Mouse (Mus musculus): Measurements from ENCODE around the gene Pigv.
"Not testable (repeated sequence)": the region's sequence is repeated elsewhere in the genome, so short reads cannot be mapped to it uniquely, and the experiment has no call there.

Gene Pigv

DNA sequence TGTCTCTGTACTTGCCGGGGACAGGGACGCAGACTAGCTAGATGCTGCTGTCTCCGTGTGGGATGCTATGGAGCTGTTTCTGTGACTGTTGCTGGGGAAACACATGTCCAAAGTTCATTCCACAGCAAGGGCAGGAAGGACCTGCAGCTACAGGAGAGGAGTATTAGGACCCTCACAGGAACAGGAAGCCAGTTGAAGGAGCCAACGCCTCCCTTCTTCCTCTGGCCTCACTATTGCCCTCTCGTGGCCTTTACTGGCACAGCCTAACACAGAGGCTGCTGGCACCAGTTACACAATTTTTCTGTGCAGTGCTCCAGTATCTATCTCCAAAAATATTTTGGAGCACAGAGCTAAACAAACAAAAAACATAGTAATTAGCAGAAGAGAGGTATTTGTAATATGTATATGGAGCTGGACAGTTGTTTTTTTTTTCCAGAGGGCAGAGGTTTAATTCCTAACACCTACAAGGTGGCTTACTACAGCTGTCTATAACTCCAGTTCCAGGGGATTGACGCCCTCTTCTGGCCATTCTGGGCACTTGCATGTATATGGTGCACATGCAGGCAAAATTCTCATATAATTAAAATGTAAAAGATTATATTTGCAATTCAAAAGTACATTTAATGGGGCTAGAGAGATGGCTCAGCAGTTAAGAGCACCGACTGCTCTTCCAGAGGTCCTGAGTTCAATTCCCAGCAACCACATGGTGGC lies 22.3 kb downstream of the Pigv start, which contains the start of gene Zdhhc18:
TSS of gene Zdhhc18 (minus strand) at position 166 of the 711 bp plus-strand sequence.
- ATAC-seq (ENCODE audit: insufficient number of reproducible peaks, low FRiP score, low TSS enrichment), result peak; percentile 36; the same call in 1 of the 2 replicates

GRCm38 (mm10) chr4:133649464-133649863 lies 23.0 kb downstream of the Pigv start:
- ATAC-seq (ENCODE audit: insufficient number of reproducible peaks, low FRiP score, low TSS enrichment), result not testable (repeated sequence)

DNA sequence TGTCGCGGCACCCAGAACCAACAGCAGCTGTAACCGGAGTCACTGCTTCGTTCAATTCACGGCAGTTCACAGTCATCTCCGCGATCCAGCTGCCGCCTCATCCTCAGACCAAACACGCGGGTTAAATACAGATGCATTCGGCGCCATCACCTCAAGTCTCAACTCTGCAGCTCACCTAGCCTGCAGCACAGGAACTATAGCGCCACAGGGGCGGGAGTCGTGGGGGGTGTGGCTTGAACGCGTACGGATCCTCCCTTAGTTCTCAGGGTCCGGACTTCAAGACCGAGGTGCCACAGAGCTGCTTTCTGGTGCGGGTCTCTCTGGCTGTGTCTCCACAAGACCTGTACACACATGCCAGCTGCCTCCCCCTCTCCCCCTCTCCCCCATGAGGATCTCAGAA lies 26.8 kb downstream of the Pigv start:
- no peak for ATAC-seq (ENCODE audit: insufficient number of reproducible peaks, low FRiP score, low TSS enrichment)

GRCm38 (mm10) chr4:133645195-133645594 lies 27.3 kb downstream of the Pigv start:
- ATAC-seq (ENCODE audit: insufficient number of reproducible peaks, low FRiP score, low TSS enrichment), result no peak

DNA sequence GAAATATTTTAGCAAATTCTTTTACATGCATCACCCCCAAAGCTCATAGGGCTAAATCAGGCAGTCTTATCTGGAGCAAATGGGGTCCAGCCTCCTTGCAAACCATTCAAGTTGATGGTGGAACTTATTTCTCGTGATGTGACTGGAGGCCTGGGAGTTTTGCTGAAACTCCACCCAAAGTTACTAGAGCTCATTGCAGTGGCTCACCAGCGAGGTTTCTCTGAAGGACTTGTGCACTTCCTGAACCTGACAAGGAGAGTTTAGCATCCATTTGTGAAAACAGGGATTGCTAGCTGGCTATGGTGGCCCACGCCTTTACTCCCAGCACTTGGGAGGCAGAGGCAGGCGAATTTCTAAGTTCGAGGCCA lies 38.4 kb downstream of the Pigv start:
- no peak for ATAC-seq (ENCODE audit: insufficient number of reproducible peaks, low FRiP score, low TSS enrichment)

DNA sequence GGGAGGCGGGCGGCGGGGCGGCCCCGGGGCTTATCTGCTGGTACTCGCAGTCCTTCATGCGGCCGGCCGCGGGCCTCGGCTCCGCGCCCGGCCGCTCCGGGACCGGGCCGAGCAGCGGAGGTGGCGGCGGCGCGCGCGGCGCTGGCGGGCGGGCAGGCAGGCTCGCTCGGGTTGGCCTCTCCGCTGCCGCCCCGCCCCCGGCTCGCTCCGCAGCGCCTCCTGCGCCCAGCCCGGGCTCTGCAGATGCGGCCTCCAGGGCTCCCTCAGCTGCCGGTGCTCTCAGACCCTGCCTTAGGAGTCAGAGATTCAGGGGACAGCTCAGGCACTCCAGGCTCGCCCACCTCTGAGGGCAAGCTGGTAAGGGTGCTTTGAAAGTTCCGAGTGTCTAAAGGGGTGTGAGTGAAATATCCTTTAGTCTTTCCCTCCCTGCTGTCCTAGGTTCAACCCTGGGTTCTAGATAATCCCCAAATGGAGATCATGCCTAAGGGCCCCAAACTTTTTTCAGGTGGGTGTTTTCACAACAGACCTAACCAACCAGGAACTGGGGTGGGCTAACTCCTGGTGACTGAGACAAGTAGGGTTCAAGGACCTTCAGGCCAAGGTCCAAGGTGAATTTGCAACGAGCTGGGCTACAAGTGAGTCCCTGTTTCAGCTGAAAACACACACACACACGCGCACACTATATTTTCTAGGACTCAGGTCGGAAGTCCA lies 39.0 kb downstream of the Pigv start:
- peak; percentile 84; the same call in 1 of the 2 replicates for ATAC-seq (ENCODE audit: insufficient number of reproducible peaks, low FRiP score, low TSS enrichment)

DNA sequence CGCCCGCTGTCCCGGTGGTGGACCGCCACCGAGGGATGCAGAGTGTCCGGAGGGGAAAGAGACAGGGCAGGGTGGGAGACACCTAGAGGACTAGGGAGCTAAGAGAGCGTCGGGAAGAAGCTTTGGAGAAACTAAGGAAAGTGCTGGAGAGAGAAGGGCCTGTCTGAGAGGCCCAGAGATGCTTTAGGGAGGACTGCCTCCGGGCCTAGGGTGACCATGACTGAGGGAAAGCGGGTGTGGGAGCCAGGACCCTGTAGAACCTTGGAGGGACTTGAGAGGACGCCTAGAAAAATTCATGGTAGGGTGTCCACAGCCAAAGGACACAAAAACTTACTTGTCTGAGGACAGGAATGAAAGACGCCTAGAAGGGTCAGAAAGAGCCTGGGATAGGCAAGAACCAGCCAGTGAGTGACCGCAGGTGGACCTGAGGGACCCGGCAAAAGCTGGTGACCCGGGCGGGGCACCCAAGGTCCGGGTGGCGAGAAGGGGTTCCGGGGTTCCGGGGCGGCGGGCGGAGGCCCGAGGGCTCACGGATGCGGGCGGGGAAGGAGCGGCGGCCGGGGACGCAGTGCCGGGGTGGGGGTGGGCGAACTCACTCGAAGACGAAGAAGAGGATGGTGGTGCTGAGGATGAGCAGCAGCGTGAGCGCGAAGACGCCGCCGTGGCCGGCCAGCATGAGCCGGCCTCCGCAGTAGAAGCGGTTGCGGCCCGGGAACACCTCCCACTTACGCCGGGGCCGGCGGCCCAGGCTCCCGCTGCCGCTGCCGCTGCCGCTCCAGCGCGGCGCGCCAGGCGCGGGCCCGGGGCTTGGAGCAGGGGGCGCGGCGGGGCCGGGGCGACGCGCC lies 39.7 kb downstream of the Pigv start:
- peak; percentile 16; the same call in 1 of the 2 replicates for ATAC-seq (ENCODE audit: insufficient number of reproducible peaks, low FRiP score, low TSS enrichment)

- ATAC-seq (ENCODE audit: insufficient number of reproducible peaks, low FRiP score, low TSS enrichment), result no peak
Measured at GRCm38 (mm10) chr4:133631769-133632411, 40.6 kb downstream of the Pigv start.

GRCm38 (mm10) chr4:133631071-133631768 lies 41.2 kb downstream of the Pigv start:
- ATAC-seq (ENCODE audit: insufficient number of reproducible peaks, low FRiP score, low TSS enrichment), result no peak

DNA sequence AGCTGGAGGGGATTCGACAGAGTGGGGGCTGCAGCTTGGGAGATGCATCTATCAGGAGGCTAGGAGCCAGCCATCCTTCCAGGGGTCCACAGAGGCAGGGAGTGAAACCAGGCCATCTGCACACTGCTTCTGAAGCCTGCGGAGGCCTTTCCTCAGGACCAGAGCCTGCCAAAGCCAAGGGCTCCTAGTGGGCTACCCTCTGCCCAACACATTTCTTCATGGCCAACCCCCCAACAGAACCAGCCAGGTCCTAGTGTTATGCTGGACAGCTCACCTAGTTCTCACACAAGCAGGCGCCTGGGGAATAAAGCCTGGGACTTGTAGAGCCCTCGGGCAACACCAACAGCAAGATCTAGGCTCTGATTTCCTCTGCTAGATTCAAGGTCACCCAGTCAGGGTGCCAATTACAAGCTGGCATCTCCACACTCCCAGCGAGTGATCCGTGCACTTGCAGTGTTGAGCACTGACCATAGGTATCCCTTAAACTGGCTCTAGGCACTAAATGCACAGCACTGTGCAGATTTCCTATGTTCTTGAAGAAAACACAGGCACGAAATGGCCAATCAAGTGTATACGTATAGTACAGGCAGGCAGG lies 42.0 kb downstream of the Pigv start:
- ATAC-seq (ENCODE audit: insufficient number of reproducible peaks, low FRiP score, low TSS enrichment), result peak; percentile 41; the same call in 1 of the 2 replicates

- ATAC-seq (ENCODE audit: insufficient number of reproducible peaks, low FRiP score, low TSS enrichment), result no peak
Measured at GRCm38 (mm10) chr4:133629191-133629590, 43.3 kb downstream of the Pigv start.

GRCm38 (mm10) chr4:133628517-133628916 lies 43.9 kb downstream of the Pigv start:
- ATAC-seq (ENCODE audit: insufficient number of reproducible peaks, low FRiP score, low TSS enrichment), result no peak

DNA sequence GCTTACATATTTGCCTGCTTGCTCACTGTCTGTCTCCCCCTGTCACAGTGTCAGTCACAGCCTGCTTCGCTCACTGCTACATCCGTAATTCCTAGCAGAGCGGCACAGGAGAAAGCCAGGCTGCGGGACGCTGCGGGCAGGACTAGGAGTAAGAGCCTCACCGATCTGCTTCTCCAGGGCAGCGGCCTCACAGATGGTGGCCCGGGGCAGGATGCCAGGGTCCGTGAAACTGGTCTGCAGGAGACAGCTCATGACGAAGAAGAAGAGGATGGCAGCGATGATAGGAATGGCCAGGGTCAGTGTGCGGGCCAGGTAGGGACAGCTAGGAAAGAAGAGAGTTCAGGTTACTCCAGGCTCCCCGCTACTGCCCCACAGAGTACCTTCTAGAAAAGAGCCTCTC lies 45.4 kb downstream of the Pigv start:
- no peak for ATAC-seq (ENCODE audit: insufficient number of reproducible peaks, low FRiP score, low TSS enrichment)

DNA sequence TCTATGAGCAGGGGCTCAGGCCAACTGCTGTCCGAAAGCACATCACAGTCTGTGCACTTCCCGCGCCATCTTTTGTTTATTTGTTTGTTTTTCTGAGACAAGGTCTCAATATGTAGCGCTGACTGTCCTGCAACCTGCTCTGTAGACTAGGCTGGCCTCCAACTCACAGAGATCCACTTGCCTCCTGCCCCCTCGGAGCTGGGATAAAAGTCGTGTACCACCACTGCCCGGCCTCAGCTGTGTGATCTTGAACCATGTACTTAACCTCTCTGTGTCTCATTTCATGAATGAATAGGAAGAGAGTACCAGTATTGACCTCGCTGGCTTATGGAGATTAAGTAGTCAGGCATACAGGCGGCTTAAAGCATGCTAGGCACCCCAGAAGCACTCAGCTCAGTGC lies 45.8 kb downstream of the Pigv start:
- no peak for ATAC-seq (ENCODE audit: insufficient number of reproducible peaks, low FRiP score, low TSS enrichment)

DNA sequence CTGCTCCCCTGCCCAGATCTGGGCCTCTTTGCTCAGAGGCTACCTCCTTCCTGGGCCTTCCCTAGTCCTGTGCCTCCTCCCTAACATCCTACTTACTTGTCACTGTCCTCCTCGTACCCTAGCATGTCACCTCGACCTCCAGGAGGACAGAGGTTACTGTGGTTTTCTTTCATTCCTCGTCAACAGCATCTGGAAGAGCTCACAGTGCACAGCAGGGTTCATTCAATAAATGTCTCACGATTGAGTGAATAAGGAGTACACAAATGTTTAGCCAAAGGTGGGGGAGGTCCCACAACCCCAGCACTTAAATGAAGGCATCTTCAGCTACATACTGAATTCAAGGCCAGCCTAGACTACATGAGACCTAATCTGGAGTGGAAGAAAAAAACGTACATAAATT lies 46.2 kb downstream of the Pigv start:
- no peak for ATAC-seq (ENCODE audit: insufficient number of reproducible peaks, low FRiP score, low TSS enrichment)

GRCm38 (mm10) chr4:133625621-133626071 lies 46.8 kb downstream of the Pigv start:
- no peak for ATAC-seq (ENCODE audit: insufficient number of reproducible peaks, low FRiP score, low TSS enrichment)

DNA sequence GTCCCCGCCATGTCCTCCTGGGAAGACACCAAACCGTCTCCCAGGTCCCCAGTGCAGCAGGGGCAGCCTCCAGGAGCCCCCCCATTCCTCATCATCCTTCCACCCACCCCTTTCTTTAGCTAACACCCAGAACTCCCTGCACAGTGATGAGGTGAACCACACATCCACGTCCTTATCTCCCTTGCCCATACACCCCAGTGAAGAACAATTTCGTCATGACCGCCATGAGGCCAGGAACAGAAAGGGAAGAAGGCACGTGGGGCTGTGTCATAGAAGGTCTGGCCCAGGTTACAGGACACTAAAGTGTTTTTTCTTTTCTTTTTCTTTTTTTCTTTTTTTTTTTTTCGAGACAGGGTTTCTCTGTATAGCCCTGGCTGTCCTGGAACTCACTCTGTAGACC lies 47.6 kb downstream of the Pigv start:
- ATAC-seq (ENCODE audit: insufficient number of reproducible peaks, low FRiP score, low TSS enrichment), result no peak

DNA sequence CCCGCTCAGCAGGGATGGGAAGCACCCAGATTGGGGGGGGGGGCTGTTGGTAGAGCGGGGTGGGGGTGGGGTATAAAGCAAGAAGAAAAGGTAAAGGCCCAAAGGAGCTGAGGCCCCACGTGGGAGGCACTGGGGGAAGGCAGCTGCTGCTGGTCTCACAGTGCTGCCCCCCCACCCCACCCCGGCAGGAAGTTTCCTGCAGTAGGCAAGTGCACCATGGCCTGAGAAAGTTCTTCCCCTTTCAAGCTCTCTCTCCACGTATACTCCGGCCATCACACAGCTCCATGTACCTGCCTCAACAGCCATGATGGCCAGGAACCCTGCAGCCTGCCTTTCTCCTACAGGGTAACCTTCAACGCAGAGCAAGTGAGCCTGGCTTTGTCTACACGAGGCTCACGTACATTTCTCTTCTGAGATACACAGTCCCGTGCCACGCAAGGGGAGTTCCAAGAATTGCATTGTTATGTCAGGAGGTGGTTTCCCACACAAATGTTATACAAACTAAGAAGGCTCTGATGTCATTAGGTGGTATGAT lies 50.2 kb downstream of the Pigv start:
- no peak for ATAC-seq (ENCODE audit: insufficient number of reproducible peaks, low FRiP score, low TSS enrichment)

DNA sequence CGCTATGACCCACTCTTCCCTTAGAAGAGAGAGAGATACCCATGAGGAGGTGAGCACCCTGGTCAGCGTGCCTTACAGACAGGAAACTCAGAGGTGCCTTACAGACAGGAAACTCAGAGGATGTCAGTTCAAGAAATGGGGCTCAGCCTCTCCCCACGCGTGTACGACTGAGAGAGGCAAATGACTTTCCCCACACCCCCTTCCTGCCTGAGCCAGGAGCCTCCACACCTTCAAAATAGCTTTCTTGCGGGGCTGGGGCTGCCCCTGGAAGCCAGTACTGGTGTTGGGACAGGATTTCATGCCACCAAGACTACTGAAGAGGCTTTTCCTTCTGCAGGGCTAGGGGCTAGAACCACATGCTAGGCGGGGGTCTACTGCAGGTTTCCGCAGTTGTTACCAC lies 51.8 kb downstream of the Pigv start:
- ATAC-seq (ENCODE audit: insufficient number of reproducible peaks, low FRiP score, low TSS enrichment), result no peak

All from cerebellum, adult (tissue).